Mouse (Mus musculus): Measurements from ENCODE around the gene Irf7. TPM values are rescaled to one million over a fixed set of nuclear protein-coding genes. Genes with fewer than 3 reads are reported as not detected.

The Irf7 gene
- polyA plus RNA-seq, 1 experiment from 2014 or later, result 1.7 TPM

- Histone ChIP-seq H3K4me1 (replicated peaks) (peaks cover 23% of the 10 kb centered on the region), H3K4me3 (no peak overlapping the region), H3K9ac (no peak overlapping the region), H3K4me2 (peak overlapping the region; percentile 89; the same call in 1 of the 2 replicates), H3K27ac (ENCODE audit: poor library complexity, severe bottlenecking) (no peak overlapping the region), H3K27me3 (replicated peaks) (no peaks in the 10 kb centered on the region), H3K9me3 (replicated peaks) (no peaks in the 10 kb centered on the region), H3K36me3 (peaks cover 47% of the 10 kb centered on the region)
- no peak for ATAC-seq (ENCODE audit: insufficient number of reproducible peaks, low FRiP score)
- 89% methylated on average over 4 of the region's 4 CpGs for WGBS
These were observed 35.7 kb downstream of the Irf7 start for GRCm38 (mm10) chr7:141230570-141230969.

DNA sequence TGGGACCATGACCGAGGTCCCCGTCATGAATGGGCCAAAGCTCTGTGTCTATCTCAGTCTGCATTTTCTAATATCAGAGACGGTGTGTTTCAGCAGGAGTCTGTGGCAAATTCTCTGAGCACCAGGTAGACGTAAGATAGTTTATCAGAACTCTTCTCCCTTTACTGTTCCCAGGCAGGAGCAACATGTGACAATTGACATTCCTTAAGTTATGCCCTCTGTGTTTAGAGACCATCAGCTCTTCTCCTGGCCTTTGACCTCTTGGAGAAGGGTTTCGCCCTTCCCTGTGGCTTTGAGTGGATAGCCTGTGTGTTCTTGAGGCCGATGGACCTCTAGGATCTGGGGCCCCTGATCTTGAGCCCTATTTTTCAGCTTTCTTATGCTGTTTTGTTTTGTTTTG, 36.6 kb downstream of the Irf7 start:
- no peak for ATAC-seq (ENCODE audit: insufficient number of reproducible peaks, low FRiP score)
- H3K27ac ChIP-seq (ENCODE audit: poor library complexity, severe bottlenecking), result no peak overlapping the region
- no peaks in the 10 kb centered on the region for H3K9me3 ChIP-seq (replicated peaks)
- H3K4me2 ChIP-seq, result peak overlapping the region; percentile 89
- peak overlapping the region; percentile 92 for H3K4me3 ChIP-seq
- H3K27me3 ChIP-seq (replicated peaks), result no peaks in the 10 kb centered on the region
- H3K4me1 ChIP-seq (replicated peaks), result peaks cover 23% of the 10 kb centered on the region
- H3K36me3 ChIP-seq, result peaks cover 39% of the 10 kb centered on the region
- peak overlapping the region; percentile 97 for H3K9ac ChIP-seq
- 56% methylated on average over 6 of the region's 6 CpGs for WGBS

DNA sequence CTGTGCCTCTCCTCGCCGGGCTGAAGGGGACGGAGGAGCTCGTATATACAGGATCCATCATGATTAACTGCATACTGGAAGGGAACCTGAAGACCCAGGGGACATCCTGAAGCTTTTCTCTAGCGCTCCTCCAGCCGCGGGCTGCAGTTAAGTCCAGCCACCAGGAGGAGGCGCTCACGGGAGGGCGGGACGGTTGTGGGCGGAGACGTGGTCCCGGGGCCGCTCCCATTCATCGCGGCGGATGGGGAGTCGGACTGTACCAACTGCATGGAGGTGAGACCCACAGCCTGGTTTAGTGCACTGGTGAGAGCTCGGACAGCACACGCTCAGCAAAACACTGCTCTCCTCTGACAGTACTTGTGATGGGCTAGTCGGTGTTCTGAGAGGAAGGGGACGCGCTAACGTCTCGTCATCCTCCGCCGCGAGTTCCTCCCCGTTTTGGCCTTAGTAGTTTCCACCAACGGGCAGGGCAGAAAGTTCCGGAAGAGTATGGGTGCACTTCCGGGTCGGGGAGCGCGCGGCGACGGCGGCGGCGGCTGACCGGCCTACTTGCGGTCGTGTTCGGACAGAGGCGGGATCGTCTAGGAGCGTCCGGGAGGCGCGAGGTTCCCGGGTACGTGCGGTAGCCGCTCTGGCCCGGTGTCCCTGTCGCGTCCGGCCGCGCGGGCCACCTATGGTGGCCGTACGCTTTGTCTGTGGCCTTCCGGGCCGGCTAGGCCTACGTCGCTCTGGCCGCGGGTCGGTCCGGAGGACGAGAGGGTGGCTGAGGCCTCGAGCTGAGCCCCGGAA, 37.8 kb downstream of the Irf7 start, which contains the start of gene Phrf1:
Gene Phrf1 (plus strand): TSS at position 506 of the 789 bp plus-strand sequence.
- WGBS, result under 1% methylated on average over 76 of the region's 76 CpGs
- Histone ChIP-seq H3K4me2 (peak within 1 kb of the TSS; percentile 89), H3K36me3 (peaks cover 27% of the 10 kb centered on the region), H3K4me3 (peak within 1 kb of the TSS; percentile 92), H3K9ac (peak within 1 kb of the TSS; percentile 97), H3K4me1 (replicated peaks) (peaks cover 23% of the 10 kb centered on the region), H3K27ac (ENCODE audit: poor library complexity, severe bottlenecking) (peak within 1 kb of the TSS; percentile 83), H3K9me3 (replicated peaks) (no peaks in the 10 kb centered on the region), H3K27me3 (replicated peaks) (no peaks in the 10 kb centered on the region)
- peak; percentile 91 for ATAC-seq (ENCODE audit: insufficient number of reproducible peaks, low FRiP score)

- WGBS, result 78% methylated on average over 4 of the region's 4 CpGs
- Histone ChIP-seq H3K4me1 (replicated peaks) (peaks cover 27% of the 10 kb centered on the region), H3K36me3 (peaks cover 20% of the 10 kb centered on the region), H3K9me3 (replicated peaks) (no peaks in the 10 kb centered on the region), H3K27me3 (replicated peaks) (no peaks in the 10 kb centered on the region), H3K4me2 (peak overlapping the region; percentile 89), H3K27ac (ENCODE audit: poor library complexity, severe bottlenecking) (no peak overlapping the region), H3K4me3 (peak overlapping the region; percentile 92; the same call in 1 of the 2 replicates), H3K9ac (peak overlapping the region; percentile 34)
- peak; percentile 0; the same call in 1 of the 2 replicates for ATAC-seq (ENCODE audit: insufficient number of reproducible peaks, low FRiP score)
These were observed 38.5 kb downstream of the Irf7 start for GRCm38 (mm10) chr7:141227796-141228195.

DNA sequence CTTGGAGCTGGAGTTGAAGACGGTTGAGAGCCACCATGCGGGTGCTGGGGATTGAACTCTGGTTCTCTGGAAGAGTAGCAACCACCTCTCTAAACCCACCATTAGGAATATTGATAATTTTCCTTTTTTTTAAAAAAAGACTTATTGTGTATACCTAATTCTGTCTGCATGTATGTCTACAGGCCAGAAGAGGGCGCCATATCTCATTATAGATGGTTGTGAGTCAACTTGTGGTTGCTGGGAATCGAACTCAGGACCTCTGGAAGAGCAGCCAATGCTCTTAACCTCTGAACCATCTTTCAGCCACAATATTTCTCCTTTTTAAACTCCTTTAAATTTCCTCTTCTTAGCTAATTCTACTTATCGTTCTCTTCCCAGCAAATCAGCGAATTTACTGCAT, 39.7 kb downstream of the Irf7 start:
- H3K9me3 ChIP-seq (replicated peaks), result no peaks in the 10 kb centered on the region
- no peak overlapping the region for H3K4me3 ChIP-seq
- H3K27ac ChIP-seq (ENCODE audit: poor library complexity, severe bottlenecking), result no peak overlapping the region
- H3K27me3 ChIP-seq (replicated peaks), result no peaks in the 10 kb centered on the region
- H3K4me2 ChIP-seq, result no peak overlapping the region
- H3K36me3 ChIP-seq, result peaks cover 8% of the 10 kb centered on the region
- no peak for ATAC-seq (ENCODE audit: insufficient number of reproducible peaks, low FRiP score)
- no peak overlapping the region for H3K9ac ChIP-seq
- WGBS, result 80% methylated on average over 6 of the region's 6 CpGs
- H3K4me1 ChIP-seq (replicated peaks), result peaks cover 35% of the 10 kb centered on the region

DNA sequence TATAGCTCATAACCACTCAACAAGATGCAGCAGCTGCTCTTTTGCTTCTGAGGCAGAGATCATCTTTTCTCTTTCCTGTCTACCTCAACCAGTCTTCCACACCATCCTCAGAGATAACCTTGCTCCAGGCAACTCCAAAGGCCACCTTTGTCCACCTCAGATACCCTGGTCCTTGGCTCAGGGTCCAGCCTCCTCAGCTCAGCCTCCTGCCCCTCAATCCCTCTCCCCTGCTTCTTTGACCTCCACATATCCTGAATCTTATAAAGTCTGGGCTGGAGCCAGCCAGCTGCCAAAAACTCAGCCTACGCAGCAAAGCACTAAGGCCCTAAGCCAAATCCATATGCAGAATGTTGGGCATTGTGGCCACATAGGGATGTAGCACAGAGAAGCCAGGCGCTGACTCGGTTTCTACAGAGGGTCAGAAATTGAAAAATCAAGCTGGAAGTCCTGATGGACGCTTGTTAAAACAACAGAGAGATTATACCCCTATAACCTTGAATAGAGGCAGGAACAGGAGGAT, 43.5 kb downstream of the Irf7 start:
- Histone ChIP-seq H3K4me3 (no peak overlapping the region), H3K4me2 (peak overlapping the region; percentile 63)

GRCm38 (mm10) chr7:141222126-141222467, 44.2 kb downstream of the Irf7 start:
- peaks cover 32% of the 10 kb centered on the region for H3K4me1 ChIP-seq (replicated peaks)
- 10% methylated on average over 8 of the region's 8 CpGs for WGBS
- peak overlapping the region; percentile 66 for H3K4me3 ChIP-seq
- H3K27me3 ChIP-seq (replicated peaks), result no peaks in the 10 kb centered on the region
- no peak for ATAC-seq (ENCODE audit: insufficient number of reproducible peaks, low FRiP score)
- no peaks in the 10 kb centered on the region for H3K9me3 ChIP-seq (replicated peaks)
- H3K4me2 ChIP-seq, result peak overlapping the region; percentile 63
- H3K27ac ChIP-seq (ENCODE audit: poor library complexity, severe bottlenecking), result peak overlapping the region; percentile 88
- peak overlapping the region; percentile 47 for H3K9ac ChIP-seq
- H3K36me3 ChIP-seq, result 0 out of 2 replicates have a peak, but pooled peaks cover 3% of the 10 kb centered on the region

More for the DNA sequence above, 43.5 kb downstream of the Irf7 start:
- WGBS, result 82% methylated on average over 4 of the region's 4 CpGs
- no peaks in the 10 kb centered on the region for H3K9me3 ChIP-seq (replicated peaks)
- 0 out of 2 replicates have a peak, but pooled peaks cover 3% of the 10 kb centered on the region for H3K36me3 ChIP-seq
- H3K27me3 ChIP-seq (replicated peaks), result no peaks in the 10 kb centered on the region
- ATAC-seq (ENCODE audit: insufficient number of reproducible peaks, low FRiP score), result no peak
- H3K4me1 ChIP-seq (replicated peaks), result peaks cover 30% of the 10 kb centered on the region
- peak overlapping the region; percentile 88 for H3K27ac ChIP-seq (ENCODE audit: poor library complexity, severe bottlenecking)
- no peak overlapping the region for H3K9ac ChIP-seq

DNA sequence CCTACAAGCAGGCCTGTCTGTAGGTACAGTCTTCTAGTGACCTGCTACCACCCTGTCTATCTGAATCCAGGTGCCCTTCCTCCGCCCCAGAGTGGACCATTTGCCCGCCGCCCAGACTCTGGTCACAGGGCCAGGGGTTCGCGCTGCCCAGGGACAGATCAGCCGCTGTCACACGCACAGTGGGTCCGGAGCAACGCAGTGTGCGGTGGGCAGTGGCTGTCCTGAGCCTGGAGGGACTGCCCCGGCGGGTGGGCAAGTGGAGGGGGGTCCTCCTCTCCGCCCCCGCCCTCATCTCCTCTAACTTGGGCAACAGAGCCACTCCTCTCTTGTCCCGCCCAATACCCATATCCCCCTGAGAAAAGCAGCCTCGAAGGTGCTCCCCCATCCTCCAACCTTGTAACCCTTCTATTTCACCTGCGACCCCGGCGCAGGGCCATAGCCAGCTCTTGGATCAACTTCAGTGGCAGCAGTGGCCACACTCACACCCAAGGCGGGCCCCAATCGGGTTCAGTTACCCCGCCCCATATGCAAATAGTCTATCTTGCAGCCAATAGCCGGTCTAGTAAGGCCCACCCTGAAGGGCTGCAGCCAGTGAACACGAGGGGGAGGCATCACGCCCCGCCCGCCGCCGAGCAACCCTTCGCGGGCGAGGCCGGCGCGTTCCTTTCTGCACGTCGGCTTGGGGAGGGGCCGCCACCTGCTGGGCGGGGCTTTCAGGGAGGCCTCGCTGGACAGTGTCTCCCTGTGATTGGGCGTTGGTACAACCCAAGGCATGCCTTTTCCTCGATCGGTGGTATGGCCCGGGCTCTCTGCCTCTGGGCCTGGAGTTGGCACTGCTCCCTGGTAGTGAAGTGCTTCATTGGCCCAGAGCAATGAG, 44.8 kb downstream of the Irf7 start:
- peak overlapping the region; percentile 90 for H3K9ac ChIP-seq
- ATAC-seq (ENCODE audit: insufficient number of reproducible peaks, low FRiP score), result peak; percentile 97
- H3K4me1 ChIP-seq (replicated peaks), result peaks cover 38% of the 10 kb centered on the region
- H3K4me2 ChIP-seq, result peak overlapping the region; percentile 91
- H3K9me3 ChIP-seq (replicated peaks), result no peaks in the 10 kb centered on the region
- peak overlapping the region; percentile 66 for H3K4me3 ChIP-seq
- no peaks in the 10 kb centered on the region for H3K27me3 ChIP-seq (replicated peaks)
- H3K36me3 ChIP-seq, result 0 out of 2 replicates have a peak, but pooled peaks cover 3% of the 10 kb centered on the region
- WGBS, result 3% methylated on average over 44 of the region's 44 CpGs
- H3K27ac ChIP-seq (ENCODE audit: poor library complexity, severe bottlenecking), result peak overlapping the region; percentile 88

DNA sequence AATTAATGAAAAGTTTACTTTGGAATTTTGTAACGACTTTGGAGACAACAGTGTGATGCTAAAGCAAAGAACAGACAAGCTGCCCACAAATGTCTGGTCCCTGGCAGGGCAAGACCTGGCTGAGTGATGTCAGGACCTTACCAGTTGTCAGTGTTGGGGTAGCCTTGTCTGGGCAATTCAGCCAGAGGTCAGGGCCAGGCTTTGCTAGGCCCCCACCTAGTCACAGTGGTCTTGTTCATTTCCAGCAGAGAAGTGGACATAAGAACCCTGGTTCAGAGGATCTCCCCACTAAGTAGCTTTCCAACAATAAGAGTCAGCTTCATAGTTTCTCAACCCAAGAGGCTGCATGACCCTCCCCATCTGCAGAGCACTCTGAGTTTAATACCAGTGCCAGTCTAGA, 45.9 kb downstream of the Irf7 start:
- Histone ChIP-seq H3K4me2 (peak overlapping the region; percentile 91), H3K27me3 (replicated peaks) (no peaks in the 10 kb centered on the region), H3K36me3 (0 out of 2 replicates have a peak, but pooled peaks cover 3% of the 10 kb centered on the region), H3K27ac (ENCODE audit: poor library complexity, severe bottlenecking) (no peak overlapping the region), H3K4me1 (replicated peaks) (peaks cover 42% of the 10 kb centered on the region), H3K4me3 (peak overlapping the region; percentile 66), H3K9ac (peak overlapping the region; percentile 90), H3K9me3 (replicated peaks) (no peaks in the 10 kb centered on the region)
- 87% methylated on average over 1 of the region's 1 CpGs for WGBS
- ATAC-seq (ENCODE audit: insufficient number of reproducible peaks, low FRiP score), result no peak

DNA sequence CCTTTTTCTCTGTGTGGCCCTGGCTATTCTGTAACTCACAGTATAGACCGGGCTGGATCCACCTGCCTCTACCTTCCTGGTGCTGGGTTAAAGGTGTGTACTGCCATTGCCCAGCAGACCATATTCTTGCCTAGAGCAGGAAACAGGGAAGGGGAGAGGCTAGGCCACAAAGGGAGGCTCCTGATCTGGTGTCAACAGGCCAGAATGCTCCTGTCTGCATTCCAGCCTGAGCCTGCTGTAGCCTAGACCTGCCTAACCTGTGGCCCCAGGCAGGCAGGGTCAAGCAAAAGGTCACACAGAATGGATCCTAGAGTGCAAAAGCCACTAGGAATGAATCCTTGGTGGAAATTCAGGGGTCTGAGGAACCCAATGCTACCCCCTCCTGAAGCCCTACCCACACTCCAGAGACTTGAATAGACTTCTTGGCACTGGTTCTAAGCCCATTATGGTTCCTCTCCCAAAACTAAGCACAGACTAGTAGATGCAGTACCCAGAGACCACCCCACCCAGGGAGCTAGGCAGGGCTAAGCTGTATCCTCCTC, 46.7 kb downstream of the Irf7 start:
- Histone ChIP-seq H3K9ac (no peak overlapping the region), H3K27me3 (replicated peaks) (no peaks in the 10 kb centered on the region), H3K4me2 (no peak overlapping the region; the same call in 1 of the 2 replicates), H3K4me1 (replicated peaks) (peaks cover 47% of the 10 kb centered on the region), H3K9me3 (replicated peaks) (no peaks in the 10 kb centered on the region), H3K4me3 (no peak overlapping the region), H3K27ac (ENCODE audit: poor library complexity, severe bottlenecking) (no peak overlapping the region), H3K36me3 (0 out of 2 replicates have a peak, but pooled peaks cover 3% of the 10 kb centered on the region)
- no peak for ATAC-seq (ENCODE audit: insufficient number of reproducible peaks, low FRiP score)
- 94% methylated on average over 1 of the region's 1 CpGs for WGBS

Data from heart, embryonic 12.5 days (tissue).